Mouse (Mus musculus) kidney, adult 2 months (tissue): ENCODE measurements around the gene D130040H23Rik.

ENCODE experiments used
- CTCF ChIP-seq: fragments of 200-500 bp; conservative IDR thresholded peaks from 2 replicates; pipeline ENCODE4 v1.5.1; 2011; ENCODE audit warnings: low read depth, mild to moderate bottlenecking, control low read depth, low read length, moderate library complexity, mixed read lengths; ENCODE audit not compliant: insufficient read depth, insufficient read length
- POLR2A ChIP-seq: fragments of 200-500 bp; IDR thresholded peaks from one replicate; pipeline ENCODE4 v1.6.1; 2011; ENCODE audit warnings: low read depth, low read length, control low read depth

DNA sequence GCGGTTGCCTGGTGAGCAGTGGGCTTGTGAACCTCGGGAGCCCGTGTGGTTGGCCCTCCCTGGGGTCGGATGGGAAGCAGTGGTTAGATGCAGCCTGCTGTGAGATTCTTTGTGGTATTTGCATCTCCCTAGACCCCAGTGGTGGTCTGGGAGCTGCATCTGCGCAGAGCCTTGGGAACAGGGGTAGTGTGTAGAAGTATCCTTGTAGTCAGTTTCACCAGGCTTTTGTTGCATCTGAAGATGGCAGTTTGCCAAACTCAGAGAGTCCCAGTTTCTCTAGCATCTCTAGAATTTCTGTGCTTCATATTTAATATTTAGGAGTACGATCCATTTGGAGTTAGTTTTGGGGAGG lies 299 bp downstream of the D130040H23Rik start:
- TF ChIP-seq CTCF (no peak), POLR2A (no peak)
